Mouse (Mus musculus): Measurements from ENCODE around the gene Ank. TPM values are rescaled to one million over a fixed set of nuclear protein-coding genes. Genes with fewer than 3 reads are reported as not detected.

Ank gene
- polyA plus RNA-seq, 1 experiment: 3.7 TPM

- Histone ChIP-seq H3K9me3 (ENCODE audit: control insufficient read depth, low read length) (peaks cover 9% of the 10 kb centered on the region), H3K4me1 (ENCODE audit: control insufficient read depth) (peaks cover 83% of the 10 kb centered on the region), H3K36me3 (ENCODE audit: control insufficient read depth) (peaks cover 78% of the 10 kb centered on the region), H3K4me3 (replicated peaks) (peak overlapping the region; percentile 14), H3K27me3 (ENCODE audit: control insufficient read depth) (no peaks in the 10 kb centered on the region)
- TF ChIP-seq TAL1 (IDR thresholded peaks at IDR 0.05; ENCODE audit: low read length) (no peak), GATA1 (IDR thresholded peaks at IDR 0.05; ENCODE audit: low read length) (no peak)
Measured at GRCm38 (mm10) chr15:27476671-27477070, 10.2 kb downstream of the Ank start.

GRCm38 (mm10) chr15:27477159-27477558 is 10.7 kb downstream of the Ank start:
- peak overlapping the region; percentile 14 for H3K4me3 ChIP-seq (replicated peaks)
- TF ChIP-seq TAL1 (IDR thresholded peaks at IDR 0.05; ENCODE audit: low read length) (no peak), GATA1 (IDR thresholded peaks at IDR 0.05; ENCODE audit: low read length) (no peak)
- H3K9me3 ChIP-seq (ENCODE audit: control insufficient read depth, low read length): peaks cover 9% of the 10 kb centered on the region
- no peaks in the 10 kb centered on the region for H3K27me3 ChIP-seq (ENCODE audit: control insufficient read depth)
- H3K4me1 ChIP-seq (ENCODE audit: control insufficient read depth): peaks cover 86% of the 10 kb centered on the region
- peaks cover 77% of the 10 kb centered on the region for H3K36me3 ChIP-seq (ENCODE audit: control insufficient read depth)

- H3K9me3 ChIP-seq (ENCODE audit: control insufficient read depth, low read length): peaks cover 9% of the 10 kb centered on the region
- peaks cover 75% of the 10 kb centered on the region for H3K36me3 ChIP-seq (ENCODE audit: control insufficient read depth)
- no peak overlapping the region for H3K4me3 ChIP-seq (replicated peaks)
- TF ChIP-seq GATA1 (IDR thresholded peaks at IDR 0.05; ENCODE audit: low read length) (no peak), TAL1 (IDR thresholded peaks at IDR 0.05; ENCODE audit: low read length) (no peak)
- no peaks in the 10 kb centered on the region for H3K27me3 ChIP-seq (ENCODE audit: control insufficient read depth)
- H3K4me1 ChIP-seq (ENCODE audit: control insufficient read depth): peaks cover 84% of the 10 kb centered on the region
Measured at GRCm38 (mm10) chr15:27477630-27478029, 11.2 kb downstream of the Ank start.

GRCm38 (mm10) chr15:27480333-27481015 is 14.0 kb downstream of the Ank start:
- Histone ChIP-seq H3K4me3 (replicated peaks) (no peak overlapping the region), H3K36me3 (ENCODE audit: control insufficient read depth) (peaks cover 60% of the 10 kb centered on the region), H3K27me3 (ENCODE audit: control insufficient read depth) (peaks cover 2% of the 10 kb centered on the region), H3K9me3 (ENCODE audit: control insufficient read depth, low read length) (peaks cover 9% of the 10 kb centered on the region), H3K4me1 (ENCODE audit: control insufficient read depth) (peaks cover 86% of the 10 kb centered on the region)
- TF ChIP-seq GATA1 (IDR thresholded peaks at IDR 0.05; ENCODE audit: low read length) (no peak), TAL1 (IDR thresholded peaks at IDR 0.05; ENCODE audit: low read length) (no peak)

- H3K4me3 ChIP-seq (replicated peaks): no peak overlapping the region
- H3K27me3 ChIP-seq (ENCODE audit: control insufficient read depth): peaks cover 6% of the 10 kb centered on the region
- no peak for TF ChIP-seq TAL1 (IDR thresholded peaks at IDR 0.05; ENCODE audit: low read length)
- TF ChIP-seq GATA1 (IDR thresholded peaks at IDR 0.05; ENCODE audit: low read length): no peak
- peaks cover 86% of the 10 kb centered on the region for H3K4me1 ChIP-seq (ENCODE audit: control insufficient read depth)
- peaks cover 54% of the 10 kb centered on the region for H3K36me3 ChIP-seq (ENCODE audit: control insufficient read depth)
- H3K9me3 ChIP-seq (ENCODE audit: control insufficient read depth, low read length): no peaks in the 10 kb centered on the region
Measured at GRCm38 (mm10) chr15:27481956-27482355, 15.5 kb downstream of the Ank start.

GRCm38 (mm10) chr15:27483183-27483582 is 16.7 kb downstream of the Ank start:
- Histone ChIP-seq H3K4me3 (replicated peaks) (no peak overlapping the region), H3K27me3 (ENCODE audit: control insufficient read depth) (peaks cover 6% of the 10 kb centered on the region), H3K9me3 (ENCODE audit: control insufficient read depth, low read length) (no peaks in the 10 kb centered on the region), H3K4me1 (ENCODE audit: control insufficient read depth) (peaks cover 85% of the 10 kb centered on the region), H3K36me3 (ENCODE audit: control insufficient read depth) (peaks cover 47% of the 10 kb centered on the region)
- TF ChIP-seq TAL1 (IDR thresholded peaks at IDR 0.05; ENCODE audit: low read length) (no peak), GATA1 (IDR thresholded peaks at IDR 0.05; ENCODE audit: low read length) (no peak)

- peaks cover 86% of the 10 kb centered on the region for H3K4me1 ChIP-seq (ENCODE audit: control insufficient read depth)
- peaks cover 56% of the 10 kb centered on the region for H3K36me3 ChIP-seq (ENCODE audit: control insufficient read depth)
Measured at GRCm38 (mm10) chr15:27485567-27486278, 19.2 kb downstream of the Ank start.

GRCm38 (mm10) chr15:27486279-27486618 is 19.8 kb downstream of the Ank start:
- H3K9me3 ChIP-seq (ENCODE audit: control insufficient read depth, low read length): no peaks in the 10 kb centered on the region
- peaks cover 59% of the 10 kb centered on the region for H3K36me3 ChIP-seq (ENCODE audit: control insufficient read depth)
- H3K4me3 ChIP-seq (replicated peaks): peak overlapping the region; percentile 45
- TF ChIP-seq TAL1 (IDR thresholded peaks at IDR 0.05; ENCODE audit: low read length): no peak
- H3K4me1 ChIP-seq (ENCODE audit: control insufficient read depth): peaks cover 88% of the 10 kb centered on the region
- peaks cover 8% of the 10 kb centered on the region for H3K27me3 ChIP-seq (ENCODE audit: control insufficient read depth)

More at GRCm38 (mm10) chr15:27485567-27486278, 19.2 kb downstream of the Ank start:
- no peaks in the 10 kb centered on the region for H3K9me3 ChIP-seq (ENCODE audit: control insufficient read depth, low read length)
- peaks cover 8% of the 10 kb centered on the region for H3K27me3 ChIP-seq (ENCODE audit: control insufficient read depth)
- peak overlapping the region; percentile 45 for H3K4me3 ChIP-seq (replicated peaks)
- peak; percentile 46 for TF ChIP-seq TAL1 (IDR thresholded peaks at IDR 0.05; ENCODE audit: low read length)
- peak; percentile 61 for TF ChIP-seq GATA1 (IDR thresholded peaks at IDR 0.05; ENCODE audit: low read length)

- H3K4me3 ChIP-seq (replicated peaks): no peak overlapping the region
- peaks cover 59% of the 10 kb centered on the region for H3K36me3 ChIP-seq (ENCODE audit: control insufficient read depth)
Measured at GRCm38 (mm10) chr15:27487059-27487458, 20.6 kb downstream of the Ank start.

More at GRCm38 (mm10) chr15:27487059-27487458, 20.6 kb downstream of the Ank start:
- TF ChIP-seq TAL1 (IDR thresholded peaks at IDR 0.05; ENCODE audit: low read length): no peak
- no peak for TF ChIP-seq GATA1 (IDR thresholded peaks at IDR 0.05; ENCODE audit: low read length)
- Histone ChIP-seq H3K27me3 (ENCODE audit: control insufficient read depth) (peaks cover 8% of the 10 kb centered on the region), H3K9me3 (ENCODE audit: control insufficient read depth, low read length) (no peaks in the 10 kb centered on the region), H3K4me1 (ENCODE audit: control insufficient read depth) (peaks cover 89% of the 10 kb centered on the region)

All from erythroblast, embryonic 14.5 days (primary cell).